Mouse (Mus musculus): Measurements from ENCODE around the gene Mctp1. TPM values are rescaled to one million over a fixed set of nuclear protein-coding genes. Genes with fewer than 3 reads are reported as not detected.
"Not testable (repeated sequence)": the region's sequence is repeated elsewhere in the genome, so short reads cannot be mapped to it uniquely, and the experiment has no call there.

Mctp1 gene
- 10 to 100 TPM; 56.4 to 59.3 TPM for total RNA-seq (2021)

- DNase-seq = peak; percentile 45 to 57
Observed at GRCm38 (mm10) chr13:76383972-76384663, at the start of gene Mctp1. Gene Mctp1 (plus strand): TSS chr13:76384535.

GRCm38 (mm10) chr13:76345941-76346340, 38.4 kb upstream of the Mctp1 start:
- not testable (repeated sequence) for DNase-seq

- DNase-seq = peak in 1 of 2 experiments; percentile 23
Observed at GRCm38 (mm10) chr13:76358720-76359119, 25.6 kb upstream of the Mctp1 start.

- peak in 1 of 2 experiments; percentile 67 for DNase-seq
Observed at GRCm38 (mm10) chr13:76384664-76385435, 515 bp downstream of the Mctp1 start.

GRCm38 (mm10) chr13:76388615-76389014, 4.3 kb downstream of the Mctp1 start:
- DNase-seq = no peak

- no peak for DNase-seq
Observed at GRCm38 (mm10) chr13:76391920-76392319, 7.6 kb downstream of the Mctp1 start.

GRCm38 (mm10) chr13:76393106-76393505, 8.8 kb downstream of the Mctp1 start:
- no peak for DNase-seq

GRCm38 (mm10) chr13:76395906-76396305, 11.6 kb downstream of the Mctp1 start:
- DNase-seq = no peak

GRCm38 (mm10) chr13:76409296-76409695, 25.0 kb downstream of the Mctp1 start:
- DNase-seq = no peak

- peak in 1 of 2 experiments; percentile 19 for DNase-seq
Observed at GRCm38 (mm10) chr13:76410665-76411064, 26.3 kb downstream of the Mctp1 start.

- DNase-seq = no peak
Observed at GRCm38 (mm10) chr13:76415346-76415745, 31.0 kb downstream of the Mctp1 start.

- no peak for DNase-seq
Observed at GRCm38 (mm10) chr13:76420111-76420510, 35.8 kb downstream of the Mctp1 start.

- DNase-seq = no peak
Observed at GRCm38 (mm10) chr13:76421075-76421474, 36.7 kb downstream of the Mctp1 start.

GRCm38 (mm10) chr13:76422124-76422523, 37.8 kb downstream of the Mctp1 start:
- no peak for DNase-seq

GRCm38 (mm10) chr13:76429456-76429855, 45.1 kb downstream of the Mctp1 start:
- no peak for DNase-seq

- no peak for DNase-seq
Observed at GRCm38 (mm10) chr13:76429927-76430326, 45.6 kb downstream of the Mctp1 start.

- no peak for DNase-seq
Observed at GRCm38 (mm10) chr13:76431946-76432345, 47.6 kb downstream of the Mctp1 start.

GRCm38 (mm10) chr13:76433438-76433837, 49.1 kb downstream of the Mctp1 start:
- no peak for DNase-seq

GRCm38 (mm10) chr13:76436426-76436825, 52.1 kb downstream of the Mctp1 start:
- DNase-seq = no peak

GRCm38 (mm10) chr13:76438765-76439164, 54.4 kb downstream of the Mctp1 start:
- no peak for DNase-seq

- no peak for DNase-seq
Observed at GRCm38 (mm10) chr13:76446059-76446458, 61.7 kb downstream of the Mctp1 start.

- DNase-seq = no peak
Observed at GRCm38 (mm10) chr13:76447528-76447927, 63.2 kb downstream of the Mctp1 start.

GRCm38 (mm10) chr13:76451526-76451925, 67.2 kb downstream of the Mctp1 start:
- DNase-seq = not testable (repeated sequence)

GRCm38 (mm10) chr13:76481601-76482000, 97.3 kb downstream of the Mctp1 start:
- no peak for DNase-seq
